Mouse (Mus musculus) frontal cortex, postnatal 10 days (tissue): ENCODE measurements at regions not wholly inside any gene's neighbourhood (a gene's known extent, or its start where the extent isn't known, plus 50 kb on each side); places are given as distances from the start of the nearest gene placed in this dataset.
"Not testable (repeated sequence)": the region's sequence is repeated elsewhere in the genome, so short reads cannot be mapped to it uniquely, and the experiment has no call there.

ENCODE experiments used
- DNase-seq, 2 experiments: peaks; one replicate each; pipeline ENCODE4 v3.0.0; 2022; ENCODE audit warnings: low spot score in 2 of 2, mixed read lengths in 1 of 2

DNA sequence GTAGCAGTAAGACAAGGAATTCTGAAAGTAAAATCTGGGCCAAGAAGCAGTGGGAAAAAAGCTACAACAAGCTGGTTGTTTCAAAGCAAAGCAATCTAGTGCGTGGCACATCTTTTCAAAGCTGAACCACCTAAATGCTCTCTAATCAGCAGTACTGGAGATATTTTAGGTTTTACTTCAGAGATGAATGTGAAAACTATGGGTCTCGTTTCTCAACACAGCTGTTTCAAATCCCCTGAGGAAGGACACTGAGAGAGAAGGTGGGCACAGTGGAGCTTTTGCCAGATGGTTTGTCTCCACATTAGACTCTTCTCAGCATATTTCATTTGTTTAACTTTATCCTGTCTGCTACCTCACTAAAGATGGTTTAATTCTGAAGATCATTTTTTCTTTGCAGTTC lies 183.8 kb upstream of the Gria3 start:
- DNase-seq = no peak

DNA sequence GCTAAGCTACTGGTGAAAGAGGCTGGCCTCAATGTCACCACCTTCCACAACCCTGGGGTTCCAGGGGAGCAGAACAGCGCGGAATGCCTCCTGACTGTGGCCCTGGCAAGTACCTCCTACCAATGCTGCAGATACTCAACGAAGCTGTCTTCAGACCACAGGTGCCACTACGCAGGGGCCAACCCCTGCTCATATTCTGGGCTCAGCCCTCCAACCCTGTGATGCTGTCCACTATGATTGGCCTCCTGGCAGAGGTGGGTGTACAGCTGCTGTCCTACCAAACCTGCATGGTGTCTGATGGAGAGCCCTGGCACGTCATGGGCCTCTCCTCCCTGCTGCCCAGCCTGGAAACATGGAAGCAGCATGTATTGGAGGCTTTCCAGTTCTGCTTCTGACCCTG lies 150.9 kb upstream of the Gria3 start:
- not testable (repeated sequence) for DNase-seq

DNA sequence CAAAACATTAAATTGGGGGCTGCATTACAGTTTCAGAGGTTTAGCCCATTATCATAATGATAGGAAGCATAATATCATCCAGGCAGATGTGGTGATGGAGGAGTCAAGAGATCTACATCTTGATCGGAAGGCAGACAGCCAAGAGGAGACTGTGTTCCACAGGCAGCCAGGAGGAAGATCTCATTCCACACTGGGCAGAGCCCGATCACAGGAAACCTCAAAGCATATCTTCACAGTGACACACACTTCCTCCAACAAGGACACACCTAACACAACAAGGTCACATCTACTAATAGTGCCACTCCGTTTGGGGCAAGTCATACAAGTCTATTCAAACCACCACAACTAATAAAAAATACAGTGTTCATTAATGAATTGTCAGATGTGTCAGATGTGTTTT lies 147.7 kb upstream of the Gria3 start:
- DNase-seq = no peak

DNA sequence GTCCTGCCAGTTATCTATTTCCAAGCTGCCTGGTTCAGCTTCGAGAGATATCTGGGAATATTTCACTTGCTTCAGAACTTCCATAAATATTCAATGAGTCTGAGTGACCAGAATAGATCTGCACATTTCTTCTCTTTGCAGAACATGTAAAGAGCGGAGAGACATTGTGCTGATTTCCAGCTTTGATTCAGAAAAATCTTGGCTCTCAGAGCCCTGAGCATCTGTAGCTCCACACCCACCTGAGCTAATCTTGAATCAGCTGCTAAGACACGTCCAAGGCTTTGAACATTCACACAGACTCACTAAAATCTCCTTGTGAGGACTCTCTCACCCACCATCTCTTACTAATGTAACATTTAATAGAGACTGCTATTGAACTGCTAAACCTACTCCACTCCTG lies 146.0 kb upstream of the Gria3 start:
- DNase-seq = peak in 1 of 2 experiments; percentile 11

DNA sequence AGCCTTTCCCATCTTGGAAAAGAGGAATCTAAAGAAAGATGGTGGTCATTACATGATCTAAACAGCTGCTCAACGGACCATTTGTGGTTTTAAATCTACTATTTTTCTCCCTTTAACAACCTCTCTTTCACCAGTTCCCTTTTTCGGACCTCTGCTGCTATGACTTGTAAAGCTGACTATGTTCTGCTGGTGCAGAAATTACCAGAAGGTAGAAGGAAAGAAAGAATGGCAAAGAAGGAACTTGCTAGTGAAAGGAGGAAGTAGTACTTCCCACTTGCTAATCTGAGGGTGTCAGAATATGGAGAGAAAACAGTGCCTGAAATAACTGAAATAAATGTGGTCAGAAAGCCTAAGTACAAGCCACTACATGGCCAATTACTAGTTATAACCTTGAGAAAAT lies 109.6 kb upstream of the Gria3 start:
- DNase-seq = no peak

DNA sequence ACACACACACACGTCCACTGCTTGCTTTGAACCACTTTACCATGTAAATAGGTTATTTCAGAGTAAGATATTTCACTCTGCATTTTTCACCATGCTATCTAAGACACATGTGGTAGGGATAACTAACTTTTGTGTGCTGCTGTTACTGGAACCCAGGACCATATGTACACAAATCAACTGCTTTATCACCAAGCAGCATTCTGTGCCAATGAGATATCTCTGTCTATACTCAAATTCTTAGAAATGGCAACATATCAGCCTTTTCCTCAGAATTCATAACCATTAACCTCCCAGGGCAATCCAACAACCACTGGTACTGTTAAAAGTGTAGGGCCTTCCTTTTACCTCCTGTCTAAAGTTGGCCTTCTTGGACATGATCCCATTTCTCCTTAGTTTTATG lies 84.2 kb upstream of the Gria3 start:
- no peak for DNase-seq

DNA sequence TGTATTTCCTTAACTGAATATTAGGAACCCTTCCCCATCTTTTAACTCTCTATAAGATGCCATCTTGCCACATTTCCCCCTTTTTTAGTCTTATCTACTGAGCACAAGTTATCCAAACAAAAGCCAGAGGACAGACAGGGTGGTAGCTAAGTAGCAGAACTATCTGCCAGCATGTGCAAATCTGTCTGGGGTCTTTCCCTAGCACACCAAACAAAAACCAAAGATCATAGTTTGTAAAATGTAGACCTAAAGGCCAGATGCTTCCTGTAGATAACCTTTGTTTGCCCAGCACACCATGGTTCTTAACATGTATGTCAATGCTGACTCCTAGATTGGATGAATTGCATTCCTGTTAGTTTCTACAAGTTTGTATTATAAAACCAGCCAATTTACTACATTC lies 82.9 kb upstream of the Gria3 start:
- DNase-seq = no peak

DNA sequence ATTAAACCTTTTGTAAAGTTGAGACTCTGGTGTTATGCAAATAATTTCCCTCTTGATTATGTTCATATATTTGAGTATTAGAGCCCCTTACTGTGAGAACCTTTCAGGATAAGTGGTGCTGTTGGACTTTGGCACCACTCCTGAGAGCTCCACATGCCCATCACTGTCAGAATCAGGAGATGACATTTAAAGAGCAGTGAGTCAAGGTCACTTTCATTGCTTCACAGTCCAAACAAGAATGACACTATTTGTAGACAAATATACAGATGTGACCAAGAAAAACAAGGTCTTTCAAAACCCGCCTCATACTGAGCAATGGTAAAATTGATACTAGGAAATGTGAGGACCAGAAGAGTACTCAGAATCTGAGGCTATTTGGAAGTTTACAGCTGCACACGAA lies 80.8 kb upstream of the Gria3 start:
- DNase-seq = no peak
